Mouse (Mus musculus) myocyte (in vitro differentiated cells): Measurements from ENCODE around the gene Aamp.

Experiments used
- E2F4 ChIP-seq: IDR thresholded peaks from one replicate; pipeline ENCODE4 v1.6.1; 2011; ENCODE audit warnings: mild to moderate bottlenecking, control low read depth, moderate library complexity; ENCODE audit not compliant: insufficient read depth
- MAX ChIP-seq: IDR thresholded peaks from one replicate; pipeline ENCODE4 v1.6.1; 2011; ENCODE audit warnings: low read depth, mild to moderate bottlenecking, control low read depth
- MYOD1 ChIP-seq, 3 experiments: IDR thresholded peaks; one replicate each; pipeline ENCODE4 v1.6.1; 2011; ENCODE audit warnings: control low read depth in 2 of 3, low read depth in 2 of 3, mild to moderate bottlenecking in 2 of 3, moderate library complexity in 1 of 3; ENCODE audit not compliant: insufficient read length in 2 of 3, control insufficient read depth in 1 of 3
- POLR2A ChIP-seq: IDR thresholded peaks from one replicate; pipeline ENCODE4 v1.6.1; 2011; ENCODE audit warnings: low read depth, mild to moderate bottlenecking, control low read depth, moderate library complexity; ENCODE audit not compliant: insufficient read length
- POLR2AphosphoS2 ChIP-seq: IDR thresholded peaks from one replicate; pipeline ENCODE4 v1.6.1; 2011; ENCODE audit warnings: low read depth, control low read depth; ENCODE audit not compliant: insufficient read length

- TF ChIP-seq MYOD1 (IDR thresholded peaks at IDR 0.05; ENCODE audit: control insufficient read depth in 1 of 3, insufficient read length in 2 of 3, low read depth in 2 of 3) (peak; percentile 30 to 88 (median 84)), POLR2AphosphoS2 (peak; percentile 93), POLR2A (peak; percentile 93), E2F4 (no peak), MAX (peak; percentile 10)
Measured at GRCm38 (mm10) chr1:74295456-74296171, 11.1 kb upstream of the Aamp start.
